Mouse (Mus musculus) C2C12 (cell line): ENCODE results near the gene Mbd3.

ENCODE experiments used
- MAX ChIP-seq: IDR thresholded peaks from one replicate; pipeline ENCODE4 v1.6.1; 2011; ENCODE audit warnings: mild to moderate bottlenecking, control low read depth
- USF1 ChIP-seq: IDR thresholded peaks from one replicate; pipeline ENCODE4 v1.6.1; 2011; ENCODE audit warnings: low read depth, mild to moderate bottlenecking, control low read depth, moderate library complexity

DNA sequence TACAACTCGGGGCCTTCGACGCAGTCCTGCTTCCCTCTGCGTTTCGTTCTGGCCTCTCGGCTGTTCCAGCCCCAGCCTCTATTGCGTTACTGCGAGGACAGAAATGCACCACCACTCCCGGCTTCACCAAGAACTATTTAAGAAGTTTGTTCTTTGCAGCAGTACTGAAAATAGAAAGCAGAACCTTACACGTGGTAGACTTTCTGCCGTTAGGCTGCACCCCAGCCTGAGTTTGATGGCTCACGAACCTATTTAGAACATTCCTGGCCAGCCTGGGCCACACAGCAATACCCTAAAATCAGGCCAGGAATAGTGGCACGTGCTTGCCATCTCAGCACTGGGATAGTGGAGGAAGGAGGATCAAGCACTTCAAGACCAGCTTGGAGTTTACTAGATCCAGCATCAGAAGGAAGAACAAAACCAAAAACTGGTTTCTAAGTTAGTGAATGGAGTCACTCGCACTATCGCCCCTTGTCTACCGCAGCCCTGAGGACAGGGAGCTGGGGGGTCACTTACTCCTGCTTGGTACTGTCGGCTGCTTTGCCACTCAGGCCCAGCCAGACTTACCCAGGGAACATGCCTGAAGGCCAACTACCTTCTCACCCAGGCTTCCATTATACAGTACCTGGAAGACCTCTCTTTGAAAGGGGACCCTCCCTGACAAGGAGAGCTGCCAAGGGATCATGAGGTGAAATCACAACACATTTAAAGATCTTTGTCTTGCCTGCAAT lies 788 bp upstream of the Mbd3 start:
- no peak for TF ChIP-seq MAX
- TF ChIP-seq USF1 = no peak
